Comparison of ENCODE assay signal across 8 mouse cellular contexts in genomic region chr7:16053105-16053504, GRCm38 (mm10). TPM values are rescaled to one million over a fixed set of nuclear protein-coding genes. Genes with fewer than 3 reads are reported as not detected.
DNase-seq lines count a peak whose midpoint lies in the region; ATAC-seq and TF ChIP-seq lines count a peak whose summit lies in the region.

No protein-coding gene starts in this region.

- peak overlapping the region; percentile 88 for H3K4me2 ChIP-seq in kidney, embryonic 15.5 days
- peak overlapping the region; percentile 83 for H3K4me2 ChIP-seq in intestine, embryonic 16.5 days (ENCODE audit: low read depth, low read length)
- H3K4me2 ChIP-seq in midbrain, postnatal 0 days (ENCODE audit: low read depth, low read length, poor library complexity, severe bottlenecking) = peak overlapping the region; percentile 57

- TF ChIP-seq POLR2A in kidney, adult 2 months (IDR thresholded peaks at IDR 0.05; ENCODE audit: low read depth, low read length) = no peak
- TF ChIP-seq POLR2A in cortical plate, adult 2 months (IDR thresholded peaks at IDR 0.05; ENCODE audit: extremely low read depth, insufficient read depth, low read length) = no peak

- H3K4me1 ChIP-seq in kidney, embryonic 15.5 days = peaks cover 32% of the 10 kb centered on the region
- peaks cover 12% of the 10 kb centered on the region; the same call in 1 of the 2 replicates for H3K4me1 ChIP-seq in kidney, adult 2 months (ENCODE audit: control insufficient read depth, insufficient read depth, low read length)
- no peaks in the 10 kb centered on the region for H3K4me1 ChIP-seq in cortical plate, adult 2 months (ENCODE audit: control insufficient read depth, insufficient read depth, low read length)
- H3K4me1 ChIP-seq in intestine, embryonic 16.5 days (ENCODE audit: control insufficient read depth, insufficient read depth, low read length) = peaks cover 17% of the 10 kb centered on the region
- H3K4me1 ChIP-seq in midbrain, postnatal 0 days (ENCODE audit: insufficient read depth, low read length) = peaks cover 10% of the 10 kb centered on the region; the same call in 1 of the 2 replicates

- no peak for TF ChIP-seq CTCF in kidney, adult 2 months (conservative IDR thresholded peaks at IDR 0.05; ENCODE audit: insufficient read depth, insufficient read length, low read depth, low read length)
- no peak for TF ChIP-seq CTCF in cortical plate, adult 2 months (IDR thresholded peaks at IDR 0.05; ENCODE audit: extremely low read depth, insufficient read depth, low read length)
- TF ChIP-seq CTCF in midbrain, postnatal 0 days (IDR thresholded peaks at IDR 0.05) = no peak

- no peak overlapping the region for H3K9ac ChIP-seq in kidney, embryonic 15.5 days
- H3K9ac ChIP-seq in intestine, embryonic 16.5 days (ENCODE audit: low read depth, low read length) = no peak overlapping the region
- no peak overlapping the region for H3K9ac ChIP-seq in midbrain, postnatal 0 days (replicated peaks; ENCODE audit: low read length, poor library complexity, severe bottlenecking)

- WGBS in kidney, embryonic 15.5 days = 10% methylated on average over 6 of the region's 6 CpGs
- WGBS in kidney, adult 2 months = 7% methylated on average over 6 of the region's 6 CpGs
- WGBS in intestine, embryonic 16.5 days = 8% methylated on average over 6 of the region's 6 CpGs
- 11% methylated on average over 6 of the region's 6 CpGs for WGBS in midbrain, postnatal 0 days

- DNase-seq in kidney, adult 2 months = no peak
- DNase-seq in midbrain, postnatal 0 days (ENCODE audit: low spot score) = no peak
- DNase-seq in right cerebral cortex, adult 2 months (ENCODE audit: low spot score in 2 of 2) = no peak
- DNase-seq in layer of hippocampus, adult 18-20 months (ENCODE audit: low spot score in 2 of 2) = no peak
- DNase-seq in cerebellum, adult 9-11 months = no peak

- no peaks in the 10 kb centered on the region for H3K36me3 ChIP-seq in kidney, embryonic 15.5 days
- H3K36me3 ChIP-seq in kidney, adult 2 months (ENCODE audit: control insufficient read depth, insufficient read depth, low read length) = no peaks in the 10 kb centered on the region
- H3K36me3 ChIP-seq in intestine, embryonic 16.5 days (ENCODE audit: control insufficient read depth, insufficient read depth, low read length) = no peaks in the 10 kb centered on the region
- no peaks in the 10 kb centered on the region for H3K36me3 ChIP-seq in midbrain, postnatal 0 days (ENCODE audit: insufficient read depth, low read length)

- no peaks in the 10 kb centered on the region for H3K9me3 ChIP-seq in kidney, embryonic 15.5 days (replicated peaks)
- no peaks in the 10 kb centered on the region for H3K9me3 ChIP-seq in intestine, embryonic 16.5 days (ENCODE audit: control insufficient read depth, low read length)
- no peaks in the 10 kb centered on the region for H3K9me3 ChIP-seq in midbrain, postnatal 0 days (ENCODE audit: low read length)

- ATAC-seq in kidney, embryonic 15.5 days (replicated peaks; ENCODE audit: low FRiP score) = no peak
- no peak for ATAC-seq in intestine, embryonic 16.5 days
- no peak for ATAC-seq in midbrain, postnatal 0 days (ENCODE audit: low FRiP score)

- peak overlapping the region; percentile 7; the same call in 1 of the 2 replicates for H3K27ac ChIP-seq in kidney, embryonic 15.5 days
- H3K27ac ChIP-seq in kidney, adult 2 months (ENCODE audit: insufficient read depth, low read depth, low read length) = no peak overlapping the region; the same call in 1 of the 2 replicates
- no peak overlapping the region for H3K27ac ChIP-seq in cortical plate, adult 2 months (ENCODE audit: insufficient read depth, low read length)
- H3K27ac ChIP-seq in intestine, embryonic 16.5 days (ENCODE audit: low read length) = no peak overlapping the region
- no peak overlapping the region for H3K27ac ChIP-seq in midbrain, postnatal 0 days (ENCODE audit: low read depth, low read length)

- H3K4me3 ChIP-seq in kidney, embryonic 15.5 days (replicated peaks) = peak overlapping the region; percentile 64
- H3K4me3 ChIP-seq in kidney, adult 2 months (ENCODE audit: insufficient read depth, low read depth, low read length) = no peak overlapping the region
- H3K4me3 ChIP-seq in cortical plate, adult 2 months (ENCODE audit: insufficient read depth, low read length) = peak overlapping the region; percentile 39; the same call in 1 of the 2 replicates
- peak overlapping the region; percentile 71 for H3K4me3 ChIP-seq in intestine, embryonic 16.5 days (ENCODE audit: low read length)
- H3K4me3 ChIP-seq in midbrain, postnatal 0 days (ENCODE audit: low read depth, low read length) = peak overlapping the region; percentile 43

- H3K27me3 ChIP-seq in kidney, embryonic 15.5 days = no peaks in the 10 kb centered on the region
- H3K27me3 ChIP-seq in kidney, adult 2 months (replicated peaks; ENCODE audit: control insufficient read depth, insufficient read depth, low read length) = no peaks in the 10 kb centered on the region
- H3K27me3 ChIP-seq in intestine, embryonic 16.5 days (replicated peaks; ENCODE audit: control insufficient read depth, insufficient read depth, low read length) = no peaks in the 10 kb centered on the region
- no peaks in the 10 kb centered on the region for H3K27me3 ChIP-seq in midbrain, postnatal 0 days (ENCODE audit: insufficient read depth, low read length)

RNA-seq across cellular contexts. Expression of gene Bicra, which starts 5.4 kb away (rescaled TPM):
- polyA plus RNA-seq in kidney, embryonic 15.5 days (2015; fragmentation: Nextera tagmentation; extraction: Ambion mirVana) = 7.5 and 8.1 TPM in 2 replicates
- polyA plus RNA-seq in kidney, adult 2 months (2012; rRNA removed) = 7.9 and 8.6 TPM in 2 replicates
- 7.8 and 8.5 TPM in 2 replicates for polyA plus RNA-seq in cortical plate, adult 2 months (2012; rRNA removed)
- 3.7 and 4.0 TPM in 2 replicates for polyA plus RNA-seq in intestine, embryonic 16.5 days (2015; fragmentation: Nextera tagmentation; extraction: Ambion mirVana)
- 6.3 and 7.0 TPM in 2 replicates for total RNA-seq in midbrain, postnatal 0 days (2014; rRNA removed)
- polyA plus RNA-seq in midbrain, postnatal 0 days (2015; fragmentation: Nextera tagmentation; extraction: Ambion mirVana) = 3.1 and 4.1 TPM in 2 replicates
- total RNA-seq in layer of hippocampus, adult 18-20 months (2021) = 10 to 100 TPM; 19.6 to 20.7 TPM

RNA-seq across cellular contexts. Expression of gene Zfp541, which starts 8.5 kb away (rescaled TPM):
- 0.13 TPM in 1 of 2 replicates, not detected in the other for polyA plus RNA-seq in kidney, embryonic 15.5 days (2015; fragmentation: Nextera tagmentation; extraction: Ambion mirVana)
- polyA plus RNA-seq in kidney, adult 2 months (2012; rRNA removed) = 0.03 TPM in 1 of 2 replicates, not detected in the other
- 0.45 and 0.52 TPM in 2 replicates for polyA plus RNA-seq in cortical plate, adult 2 months (2012; rRNA removed)
- polyA plus RNA-seq in intestine, embryonic 16.5 days (2015; fragmentation: Nextera tagmentation; extraction: Ambion mirVana) = 0.07 and 0.21 TPM in 2 replicates
- total RNA-seq in midbrain, postnatal 0 days (2014; rRNA removed) = 0.14 and 0.33 TPM in 2 replicates
- 0.15 TPM in 2 replicates for polyA plus RNA-seq in midbrain, postnatal 0 days (2015; fragmentation: Nextera tagmentation; extraction: Ambion mirVana)
- under 1 TPM; 0.41 to 0.89 TPM for total RNA-seq in layer of hippocampus, adult 18-20 months (2021)

RNA-seq across cellular contexts. Expression of gene Napa, which starts 45.2 kb away (rescaled TPM):
- polyA plus RNA-seq in kidney, embryonic 15.5 days (2015; fragmentation: Nextera tagmentation; extraction: Ambion mirVana) = 178 and 203 TPM in 2 replicates
- polyA plus RNA-seq in kidney, adult 2 months (2012; rRNA removed) = 177 and 207 TPM in 2 replicates
- 436 and 444 TPM in 2 replicates for polyA plus RNA-seq in cortical plate, adult 2 months (2012; rRNA removed)
- polyA plus RNA-seq in intestine, embryonic 16.5 days (2015; fragmentation: Nextera tagmentation; extraction: Ambion mirVana) = 211 and 233 TPM in 2 replicates
- total RNA-seq in midbrain, postnatal 0 days (2014; rRNA removed) = 375 and 403 TPM in 2 replicates
- 236 and 258 TPM in 2 replicates for polyA plus RNA-seq in midbrain, postnatal 0 days (2015; fragmentation: Nextera tagmentation; extraction: Ambion mirVana)
- 100 to 1,000 TPM; 293 to 307 TPM for total RNA-seq in layer of hippocampus, adult 18-20 months (2021)
